Mouse (Mus musculus) ES-Bruce4 (cell line): Measurements from ENCODE around the gene Hfe2. TPM values are rescaled to one million over a fixed set of nuclear protein-coding genes. Genes with fewer than 3 reads are reported as not detected.

Experiments used
- H3K27ac ChIP-seq: 2 replicates; pipeline ENCODE4 v1.5.1; 2012; ENCODE audit warnings: low read length, inconsistent platforms; ENCODE audit not compliant: insufficient read depth
- H3K27me3 ChIP-seq: 2 replicates; pipeline ENCODE4 v1.6.1; 2012; ENCODE audit warnings: mild to moderate bottlenecking, low read length, inconsistent platforms; ENCODE audit not compliant: control insufficient read depth, poor library complexity, insufficient read depth, severe bottlenecking
- H3K36me3 ChIP-seq: 2 replicates; pipeline ENCODE4 v1.6.1; 2012; ENCODE audit warnings: inconsistent platforms, mild to moderate bottlenecking, low read length, moderate library complexity; ENCODE audit not compliant: control insufficient read depth, poor library complexity, insufficient read depth, severe bottlenecking
- H3K4me1 ChIP-seq: one replicate; pipeline ENCODE4 v1.8.1; 2011; ENCODE audit warnings: low read length; ENCODE audit not compliant: control insufficient read depth, insufficient read depth
- H3K4me3 ChIP-seq: 2 replicates; pipeline ENCODE4 v1.5.1; 2011; ENCODE audit warnings: low read depth, mild to moderate bottlenecking, low read length
- H3K9ac ChIP-seq: 2 replicates; pipeline ENCODE4 v1.6.1; 2012; ENCODE audit warnings: low read depth, mild to moderate bottlenecking, inconsistent platforms; ENCODE audit not compliant: poor library complexity, severe bottlenecking
- H3K9me3 ChIP-seq: replicated peaks from 2 replicates; pipeline ENCODE4 v1.6.1; 2012; ENCODE audit warnings: mild to moderate bottlenecking, low read length, inconsistent platforms; ENCODE audit not compliant: control insufficient read depth, poor library complexity, insufficient read depth, severe bottlenecking
- CTCF ChIP-seq: IDR thresholded peaks from one replicate; pipeline ENCODE4 v1.8.1; 2011; ENCODE audit warnings: low read depth, low read length
- EP300 ChIP-seq: IDR thresholded peaks from 2 replicates; pipeline ENCODE4 v1.6.1; 2011; ENCODE audit warnings: low read depth, low read length; ENCODE audit not compliant: insufficient read depth
- POLR2A ChIP-seq: IDR thresholded peaks from one replicate; pipeline ENCODE4 v1.8.1; 2011; ENCODE audit warnings: low read length; ENCODE audit not compliant: insufficient read depth
- polyA plus RNA-seq: library from polyadenylated mRNA; stranded (reverse); fragments of >200 nt; gene quantifications from 2 replicates; pipeline ENCODE4 v1.2.4, GENCODE M21; 2011; ENCODE audit warnings: low read depth; ENCODE audit not compliant: missing spikeins, insufficient read depth, insufficient read length

Gene Hfe2
- polyA plus RNA-seq, 1 experiment, result 0.88 TPM

DNA sequence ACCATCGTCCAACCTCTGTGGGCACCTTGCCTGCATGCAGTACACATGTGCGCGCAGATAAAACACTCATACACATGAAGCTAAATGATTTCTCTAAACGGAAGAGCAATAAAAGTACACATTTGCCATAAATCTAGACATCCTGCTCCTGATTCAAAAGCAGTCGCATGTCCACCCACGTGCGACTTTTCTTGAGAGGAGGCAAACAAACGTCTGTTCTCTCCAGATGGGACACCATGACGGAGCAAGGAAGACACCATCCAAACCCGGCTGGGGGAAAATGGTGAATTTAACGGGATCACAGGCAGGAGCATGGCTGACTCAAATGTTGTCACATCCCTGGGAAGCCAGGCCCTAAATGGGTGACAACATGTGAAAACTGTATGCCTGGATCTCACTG, 18.4 kb downstream of the Hfe2 start:
- H3K4me1 ChIP-seq, result no peaks in the 10 kb centered on the region
- H3K27me3 ChIP-seq, result no peaks in the 10 kb centered on the region
- H3K9me3 ChIP-seq, result no peaks in the 10 kb centered on the region
- TF ChIP-seq POLR2A (no peak), CTCF (no peak), EP300 (no peak)
- no peak overlapping the region for H3K27ac ChIP-seq
- no peak overlapping the region for H3K4me3 ChIP-seq
- no peak overlapping the region for H3K9ac ChIP-seq
- no peaks in the 10 kb centered on the region for H3K36me3 ChIP-seq

DNA sequence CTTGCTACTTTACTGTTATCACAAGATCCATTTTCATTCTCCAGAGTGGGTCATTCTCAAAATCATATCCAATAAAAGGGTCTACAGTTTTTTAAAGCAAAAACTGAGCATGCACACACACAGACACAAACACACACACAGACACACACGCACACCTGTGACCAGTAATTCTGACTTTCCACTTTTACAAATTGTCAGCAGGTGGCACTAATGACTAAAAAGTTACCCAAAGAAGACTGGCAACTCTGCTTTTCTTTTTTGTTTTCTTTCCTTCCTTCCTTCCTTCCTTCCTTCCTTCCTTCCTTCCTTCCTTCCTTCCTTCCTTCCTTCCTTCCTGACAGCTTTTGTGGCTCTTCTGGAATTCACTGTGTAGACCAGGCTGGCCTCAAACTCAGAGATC, 20.6 kb downstream of the Hfe2 start:
- peaks cover under 1% of the 10 kb centered on the region for H3K4me1 ChIP-seq
- no peaks in the 10 kb centered on the region for H3K9me3 ChIP-seq
- no peaks in the 10 kb centered on the region for H3K36me3 ChIP-seq
- H3K27me3 ChIP-seq, result no peaks in the 10 kb centered on the region
- H3K9ac ChIP-seq, result no peak overlapping the region
- H3K4me3 ChIP-seq, result no peak overlapping the region
- H3K27ac ChIP-seq, result no peak overlapping the region
- TF ChIP-seq CTCF (no peak), EP300 (no peak), POLR2A (no peak)

DNA sequence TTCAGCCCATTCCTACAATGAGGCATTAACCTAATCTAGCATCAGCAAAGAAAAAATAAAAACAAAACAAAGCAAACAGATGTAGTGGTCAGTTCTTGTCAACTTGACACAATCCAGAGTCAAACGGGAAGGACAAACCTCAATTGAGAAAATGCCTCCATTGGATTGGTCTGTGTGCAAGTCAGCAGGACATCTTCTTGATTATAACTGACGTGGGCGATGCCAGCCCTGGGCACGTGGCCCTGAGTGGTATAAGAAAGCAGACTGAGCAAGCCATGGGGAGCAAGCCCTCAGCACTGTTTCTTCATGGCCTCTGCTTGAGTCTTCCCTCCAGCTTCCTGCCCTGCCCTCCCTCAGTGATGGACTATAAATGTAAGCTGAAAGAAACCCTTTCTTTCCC, 21.9 kb downstream of the Hfe2 start:
- H3K4me3 ChIP-seq, result no peak overlapping the region
- no peak overlapping the region for H3K27ac ChIP-seq
- peaks cover 1% of the 10 kb centered on the region for H3K4me1 ChIP-seq
- TF ChIP-seq EP300 (no peak), POLR2A (no peak), CTCF (no peak)
- H3K9me3 ChIP-seq, result no peaks in the 10 kb centered on the region
- no peak overlapping the region for H3K9ac ChIP-seq
- H3K27me3 ChIP-seq, result no peaks in the 10 kb centered on the region
- H3K36me3 ChIP-seq, result no peaks in the 10 kb centered on the region

DNA sequence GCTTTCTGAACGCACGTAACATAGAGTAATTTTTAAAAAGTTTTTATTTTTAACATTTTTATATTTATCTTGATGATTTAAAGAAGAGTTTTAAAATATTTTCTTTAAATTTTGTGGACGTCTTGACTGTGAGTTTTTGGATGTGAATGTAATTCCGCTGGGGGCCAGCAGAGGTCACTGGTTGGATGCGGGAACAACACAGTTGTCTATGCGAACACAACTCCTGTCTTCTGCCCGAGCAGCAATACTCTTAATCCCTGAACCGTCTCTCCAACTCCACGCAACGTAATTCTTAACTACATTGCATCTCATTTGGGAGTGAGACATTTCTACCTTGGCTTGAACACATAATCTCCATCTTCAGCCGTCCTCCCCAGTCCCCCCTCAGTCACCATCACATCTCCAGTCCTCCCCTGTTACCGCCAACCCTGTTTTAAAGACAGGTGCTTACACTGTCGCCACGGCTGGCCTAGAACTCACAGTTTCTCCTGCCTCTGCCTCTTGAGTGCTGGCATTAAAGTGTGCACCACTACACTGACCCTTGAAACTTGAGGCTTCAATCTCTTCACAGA, 22.5 kb downstream of the Hfe2 start:
- Histone ChIP-seq H3K27me3 (no peaks in the 10 kb centered on the region), H3K27ac (no peak overlapping the region; the same call in 1 of the 2 replicates), H3K9me3 (no peaks in the 10 kb centered on the region), H3K9ac (no peak overlapping the region), H3K36me3 (no peaks in the 10 kb centered on the region), H3K4me1 (peaks cover 1% of the 10 kb centered on the region), H3K4me3 (no peak overlapping the region)
- TF ChIP-seq EP300, result no peak
- peak; percentile 75 for TF ChIP-seq CTCF

DNA sequence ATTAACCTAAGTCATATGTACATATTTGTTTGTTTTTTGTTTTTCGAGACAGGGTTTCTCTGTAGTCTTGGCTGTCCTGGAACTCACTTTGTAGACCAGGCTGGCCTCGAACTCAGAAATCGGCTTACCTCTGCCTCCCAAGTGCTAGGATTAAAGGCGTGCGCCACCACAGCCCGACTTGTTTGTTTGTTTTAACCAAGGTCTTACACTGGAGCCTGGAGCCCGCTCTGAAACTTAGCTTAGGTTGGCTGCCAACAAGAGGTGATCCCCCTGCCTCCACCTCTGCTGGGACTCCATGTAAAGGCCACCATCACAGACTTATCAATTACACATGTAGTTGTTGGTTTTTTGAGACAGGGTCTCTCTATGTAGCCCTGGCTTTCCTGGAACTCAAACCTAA, 23.9 kb downstream of the Hfe2 start:
- TF ChIP-seq EP300 (no peak), CTCF (no peak), POLR2A (no peak)
- H3K27ac ChIP-seq, result no peak overlapping the region
- H3K4me1 ChIP-seq, result peaks cover 1% of the 10 kb centered on the region
- no peaks in the 10 kb centered on the region for H3K36me3 ChIP-seq
- no peaks in the 10 kb centered on the region for H3K27me3 ChIP-seq
- H3K9me3 ChIP-seq, result no peaks in the 10 kb centered on the region
- no peak overlapping the region for H3K4me3 ChIP-seq
- H3K9ac ChIP-seq, result no peak overlapping the region

DNA sequence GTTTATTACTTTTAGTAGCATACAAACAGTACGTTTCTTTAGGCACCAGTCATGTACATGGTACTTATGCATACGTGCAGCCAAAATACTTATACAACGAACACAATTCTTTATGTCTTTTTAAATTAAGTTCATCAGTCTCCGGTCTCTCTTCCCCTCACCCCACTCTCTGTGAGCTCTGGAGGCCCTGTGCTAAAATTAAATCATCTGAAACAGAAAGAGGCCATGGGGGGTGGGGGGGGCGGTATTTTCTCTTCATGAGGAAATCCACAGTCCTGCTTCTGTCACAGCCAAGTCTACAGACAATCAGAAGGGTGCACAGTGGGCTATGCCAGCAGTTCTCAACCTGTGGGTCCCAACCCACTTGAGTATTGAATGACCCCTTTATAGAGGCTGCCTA, 24.4 kb downstream of the Hfe2 start:
- Histone ChIP-seq H3K27me3 (no peaks in the 10 kb centered on the region), H3K9ac (no peak overlapping the region), H3K9me3 (no peaks in the 10 kb centered on the region), H3K36me3 (no peaks in the 10 kb centered on the region), H3K4me3 (no peak overlapping the region), H3K4me1 (peaks cover 1% of the 10 kb centered on the region), H3K27ac (no peak overlapping the region)
- TF ChIP-seq EP300 (no peak), POLR2A (no peak), CTCF (no peak)
